Mouse (Mus musculus) forebrain, postnatal 0 days (tissue): ENCODE measurements around the gene Dmwd. TPM values are rescaled to one million over a fixed set of nuclear protein-coding genes. Genes with fewer than 3 reads are reported as not detected.

ENCODE experiments used
- ATAC-seq: fragments of 200-750 bp; cut with Nextera tagmentation; 2 replicates; pipeline ENCODE4 v1.8.0; 2017; ENCODE audit warnings: mild to moderate bottlenecking, moderate library complexity
- DNase-seq: peaks from one replicate; pipeline ENCODE4 v3.0.0-alpha.2; 2015
- H3K27ac ChIP-seq: fragments of 300-500 bp; sonication (generic); 2 replicates; pipeline ENCODE4 v1.5.1; 2014; ENCODE audit warnings: low read depth, mild to moderate bottlenecking, antibody characterized with exemption, low read length, moderate library complexity, mixed read lengths
- H3K27me3 ChIP-seq: fragments of 300-500 bp; sonication (generic); 2 replicates; pipeline ENCODE4 v1.6.1; 2014; ENCODE audit warnings: mild to moderate bottlenecking, low read length, mixed read lengths; ENCODE audit not compliant: insufficient read depth
- H3K36me3 ChIP-seq: fragments of 300-500 bp; sonication (generic); 2 replicates; pipeline ENCODE4 v1.6.1; 2014; ENCODE audit warnings: mild to moderate bottlenecking, moderate library complexity; ENCODE audit not compliant: insufficient read depth
- H3K4me1 ChIP-seq: fragments of 300-500 bp; sonication (generic); 2 replicates; pipeline ENCODE4 v1.6.1; 2014; ENCODE audit warnings: antibody characterized with exemption; ENCODE audit not compliant: insufficient read depth
- H3K4me2 ChIP-seq: fragments of 300-500 bp; sonication (generic); 2 replicates; pipeline ENCODE4 v1.6.1; 2014; ENCODE audit warnings: low read depth, mild to moderate bottlenecking, moderate library complexity
- H3K4me3 ChIP-seq: fragments of 300-500 bp; sonication (generic); 2 replicates; pipeline ENCODE4 v1.5.1; 2014; ENCODE audit warnings: low read depth, low read length, mixed read lengths
- H3K9ac ChIP-seq: fragments of 300-500 bp; sonication (generic); 2 replicates; pipeline ENCODE4 v1.6.1; 2014; ENCODE audit warnings: mild to moderate bottlenecking
- H3K9me3 ChIP-seq: fragments of 300-500 bp; sonication (generic); 2 replicates; pipeline ENCODE4 v1.6.1; 2016; ENCODE audit warnings: low read length
- CTCF ChIP-seq: sonication (generic); IDR thresholded peaks from 2 replicates; pipeline ENCODE4 v1.5.1; 2016; ENCODE audit warnings: antibody characterized with exemption, control low read depth, low read depth
- WGBS: fragments of 180-500 bp; shearing (Covaris S2); extraction: QIAGEN DNeasy Blood & Tissue Kit; methylation state at CpG from one replicate; pipeline ENCODE4 v1.1.7; 2014; 5-methylcytosine and 5-hydroxymethylcytosine counted together
- polyA plus RNA-seq: library from polyadenylated mRNA; unstranded; fragments of >200 nt; fragmentation: Nextera tagmentation; extraction: Ambion mirVana; gene quantifications from 2 replicates; pipeline ENCODE4 v1.2.1, GENCODE M21; 2015
- total RNA-seq: library from RNA; depleted of rRNA; stranded (reverse); fragments of >200 nt; gene quantifications from 2 replicates; pipeline ENCODE4 v1.2.3, GENCODE M21; 2014; rRNA removed

Gene Dmwd
- total RNA-seq, result 96.5 and 122 TPM in 2 replicates
- 43.6 and 43.8 TPM in 2 replicates for polyA plus RNA-seq

- TF ChIP-seq CTCF, result no peak
- no peaks in the 10 kb centered on the region for H3K9me3 ChIP-seq
- H3K27ac ChIP-seq, result peak within 1 kb of the TSS; percentile 85
- peak within 1 kb of the TSS; percentile 86 for H3K4me2 ChIP-seq
- peaks cover 28% of the 10 kb centered on the region for H3K36me3 ChIP-seq
- no peaks in the 10 kb centered on the region for H3K27me3 ChIP-seq
- DNase-seq (peak; percentile 99), ATAC-seq (peak; percentile 99)
- peak within 1 kb of the TSS; percentile 97 for H3K9ac ChIP-seq
- peak within 1 kb of the TSS; percentile 99 for H3K4me3 ChIP-seq
- H3K4me1 ChIP-seq, result peaks cover 9% of the 10 kb centered on the region
- 3% methylated on average over 84 of the region's 91 CpGs for WGBS
These were observed at the start of gene Dmwd for GRCm38 (mm10) chr7:19075723-19076585. TSS of gene Dmwd (plus strand) at chr7:19076227.

GRCm38 (mm10) chr7:19028067-19028466 lies 48.0 kb upstream of the Dmwd start:
- Histone ChIP-seq H3K9ac (no peak overlapping the region), H3K9me3 (no peaks in the 10 kb centered on the region), H3K36me3 (peaks cover 41% of the 10 kb centered on the region), H3K4me1 (peaks cover 3% of the 10 kb centered on the region; the same call in 1 of the 2 replicates), H3K4me3 (no peak overlapping the region), H3K27ac (no peak overlapping the region), H3K4me2 (no peak overlapping the region), H3K27me3 (peaks cover 7% of the 10 kb centered on the region)
- TF ChIP-seq CTCF, result no peak
- ATAC-seq (no peak), DNase-seq (no peak)

- H3K9me3 ChIP-seq, result no peaks in the 10 kb centered on the region
- H3K36me3 ChIP-seq, result peaks cover 49% of the 10 kb centered on the region
- TF ChIP-seq CTCF, result peak; percentile 73
- no peak overlapping the region for H3K4me2 ChIP-seq
- no peak overlapping the region for H3K4me3 ChIP-seq
- peaks cover 3% of the 10 kb centered on the region; the same call in 1 of the 2 replicates for H3K4me1 ChIP-seq
- DNase-seq (peak; percentile 45), ATAC-seq (peak; percentile 52)
- no peak overlapping the region for H3K9ac ChIP-seq
- no peak overlapping the region for H3K27ac ChIP-seq
- H3K27me3 ChIP-seq, result no peaks in the 10 kb centered on the region
- WGBS, result 54% methylated on average over 6 of the region's 6 CpGs
These were observed 46.9 kb upstream of the Dmwd start for GRCm38 (mm10) chr7:19029084-19029653.

- H3K9me3 ChIP-seq, result no peaks in the 10 kb centered on the region
- 74% methylated on average over 4 of the region's 4 CpGs for WGBS
- no peak overlapping the region for H3K27ac ChIP-seq
- H3K9ac ChIP-seq, result no peak overlapping the region
- H3K27me3 ChIP-seq, result no peaks in the 10 kb centered on the region
- peaks cover 73% of the 10 kb centered on the region for H3K36me3 ChIP-seq
- DNase-seq, result no peak
- no peak for TF ChIP-seq CTCF
- no peak overlapping the region for H3K4me2 ChIP-seq
- ATAC-seq, result no peak
- no peak overlapping the region for H3K4me3 ChIP-seq
- H3K4me1 ChIP-seq, result no peaks in the 10 kb centered on the region
These were observed 44.4 kb upstream of the Dmwd start for GRCm38 (mm10) chr7:19031641-19032040.

- WGBS, result 98% methylated on average over 6 of the region's 6 CpGs
- no peaks in the 10 kb centered on the region for H3K27me3 ChIP-seq
- H3K4me2 ChIP-seq, result no peak overlapping the region
- no peaks in the 10 kb centered on the region for H3K4me1 ChIP-seq
- H3K9me3 ChIP-seq, result no peaks in the 10 kb centered on the region
- TF ChIP-seq CTCF, result no peak
- H3K9ac ChIP-seq, result no peak overlapping the region
- ATAC-seq (no peak), DNase-seq (no peak)
- H3K4me3 ChIP-seq, result no peak overlapping the region
- no peak overlapping the region for H3K27ac ChIP-seq
- H3K36me3 ChIP-seq, result peaks cover 99% of the 10 kb centered on the region
These were observed 31.4 kb upstream of the Dmwd start for GRCm38 (mm10) chr7:19044616-19045015.

GRCm38 (mm10) chr7:19046286-19047069 lies 29.5 kb upstream of the Dmwd start:
- Histone ChIP-seq H3K4me3 (no peak overlapping the region), H3K9ac (no peak overlapping the region), H3K27ac (no peak overlapping the region), H3K36me3 (peaks cover 99% of the 10 kb centered on the region), H3K9me3 (no peaks in the 10 kb centered on the region), H3K4me1 (no peaks in the 10 kb centered on the region), H3K27me3 (no peaks in the 10 kb centered on the region), H3K4me2 (no peak overlapping the region)
- TF ChIP-seq CTCF, result no peak
- ATAC-seq, result 0 out of 2 replicates have a peak, but pooled peaks have one; percentile 12
- WGBS, result 93% methylated on average over 11 of the region's 11 CpGs
- no peak for DNase-seq
